In the genomic region with DNA sequence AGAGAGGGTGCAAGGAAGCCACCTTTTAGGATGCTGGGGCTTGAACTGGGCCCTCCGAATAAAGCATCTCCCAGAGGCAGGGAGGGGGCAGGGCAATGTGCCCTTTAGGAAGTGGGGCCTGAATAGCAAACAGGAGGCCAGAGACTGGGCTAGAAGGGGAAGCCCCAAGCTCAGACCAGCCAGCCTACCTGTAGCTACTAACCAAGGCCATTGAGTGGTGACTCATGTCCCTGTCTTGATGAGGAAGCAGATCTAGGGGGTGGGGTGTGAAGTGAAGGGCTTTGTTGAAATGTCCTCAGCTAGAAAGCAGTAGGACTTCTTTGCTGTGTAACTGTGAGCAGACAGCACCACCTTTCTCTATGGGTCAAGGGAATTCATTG, we compare ENCODE assay signal across 18 mouse cellular contexts. TPM values are rescaled to one million over a fixed set of nuclear protein-coding genes. Genes with fewer than 3 reads are reported as not detected.
DNase-seq lines count a peak whose midpoint lies in the region; ATAC-seq and TF ChIP-seq lines count a peak whose summit lies in the region.
"Had no signal": no experiment of that assay in that cellular context is flagged by ENCODE, and none has a peak within 500 bp of the region (broad histone marks: within the 10 kb centered on the region; RNA-seq: fewer than 3 reads in every experiment).

No protein-coding gene starts in this region.

- no peak for TF ChIP-seq CTCF in midbrain, postnatal 0 days (IDR thresholded peaks at IDR 0.05)

- H3K36me3 ChIP-seq in kidney, embryonic 16.5 days (ENCODE audit: insufficient read depth, low read length): no peaks in the 10 kb centered on the region
- no peaks in the 10 kb centered on the region for H3K36me3 ChIP-seq in midbrain, postnatal 0 days (ENCODE audit: insufficient read depth, low read length)
- H3K36me3 ChIP-seq: embryonic facial prominence, embryonic 10.5 days; forebrain, embryonic 15.5 days; heart, embryonic 10.5 days; neural tube, embryonic 15.5 days had no signal

- H3K9me3 ChIP-seq in kidney, embryonic 16.5 days (ENCODE audit: low read length): no peaks in the 10 kb centered on the region
- no peaks in the 10 kb centered on the region for H3K9me3 ChIP-seq in midbrain, postnatal 0 days (ENCODE audit: low read length)
- H3K9me3 ChIP-seq: embryonic facial prominence, embryonic 10.5 days; forebrain, embryonic 15.5 days; heart, embryonic 10.5 days; neural tube, embryonic 15.5 days had no signal

- H3K4me1 ChIP-seq in kidney, embryonic 16.5 days (ENCODE audit: insufficient read depth, low read length): peaks cover 17% of the 10 kb centered on the region
- H3K4me1 ChIP-seq in midbrain, postnatal 0 days (ENCODE audit: insufficient read depth, low read length): no peaks in the 10 kb centered on the region

- WGBS in kidney, embryonic 16.5 days: 40% methylated on average over 1 of the region's 1 CpGs
- WGBS in midbrain, postnatal 0 days: 56% methylated on average over 1 of the region's 1 CpGs

- no peak overlapping the region for H3K4me2 ChIP-seq in kidney, embryonic 16.5 days (replicated peaks; ENCODE audit: low read depth, low read length)
- H3K4me2 ChIP-seq in midbrain, postnatal 0 days (ENCODE audit: low read depth, low read length, poor library complexity, severe bottlenecking): no peak overlapping the region
- H3K4me2 ChIP-seq: forebrain, embryonic 15.5 days; lung, embryonic 14.5 days; neural tube, embryonic 15.5 days had no signal

- H3K27me3 ChIP-seq in kidney, embryonic 16.5 days (ENCODE audit: insufficient read depth, low read length): no peaks in the 10 kb centered on the region
- no peaks in the 10 kb centered on the region for H3K27me3 ChIP-seq in midbrain, postnatal 0 days (ENCODE audit: insufficient read depth, low read length)
- H3K27me3 ChIP-seq: forebrain, embryonic 15.5 days; neural tube, embryonic 15.5 days had no signal

- peak; percentile 26 to 70 for DNase-seq in adrenal gland, adult (ENCODE audit: inconsistent age in 2 of 2, low spot score in 1 of 2)
- no peak for DNase-seq in adrenal gland, postnatal 4 days (ENCODE audit: low spot score in 2 of 2)
- no peak for DNase-seq in kidney, adult 11 months
- peak; percentile 88 for DNase-seq in 416B (ENCODE audit: low read depth)
- DNase-seq in midbrain, postnatal 0 days (ENCODE audit: low spot score): no peak
- DNase-seq in spleen, postnatal 4 days (ENCODE audit: low spot score in 2 of 2): no peak
- DNase-seq: cerebellum, adult 2 months; heart, postnatal 14 days; lung, embryonic 14.5 days; right cerebral cortex, postnatal 25 days; thymus, adult 2 months had no signal

- H3K4me3 ChIP-seq in kidney, embryonic 16.5 days (ENCODE audit: low read length): no peak overlapping the region
- no peak overlapping the region for H3K4me3 ChIP-seq in midbrain, postnatal 0 days (ENCODE audit: low read depth, low read length)
- H3K4me3 ChIP-seq: embryonic facial prominence, embryonic 10.5 days; forebrain, embryonic 15.5 days; heart, embryonic 10.5 days; neural tube, embryonic 15.5 days had no signal

- H3K9ac ChIP-seq in kidney, embryonic 16.5 days (replicated peaks; ENCODE audit: low read length): no peak overlapping the region
- H3K9ac ChIP-seq in midbrain, postnatal 0 days (replicated peaks; ENCODE audit: low read length, poor library complexity, severe bottlenecking): no peak overlapping the region
- H3K9ac ChIP-seq: forebrain, embryonic 15.5 days; lung, embryonic 14.5 days; neural tube, embryonic 15.5 days had no signal

- H3K27ac ChIP-seq in kidney, embryonic 16.5 days (ENCODE audit: low read length): peak overlapping the region; percentile 52
- H3K27ac ChIP-seq in midbrain, postnatal 0 days (ENCODE audit: low read depth, low read length): no peak overlapping the region
- H3K27ac ChIP-seq: embryonic facial prominence, embryonic 10.5 days; forebrain, embryonic 15.5 days; heart, embryonic 10.5 days; hindbrain, postnatal 0 days; neural tube, embryonic 15.5 days had no signal

- no peak for ATAC-seq in kidney, embryonic 16.5 days (ENCODE audit: low FRiP score, low TSS enrichment)
- peak; percentile 75 for ATAC-seq in megakaryocyte, adult 5-6 weeks (ENCODE audit: poor library complexity, severe bottlenecking)
- no peak for ATAC-seq in midbrain, postnatal 0 days (ENCODE audit: low FRiP score)
- ATAC-seq: forebrain, embryonic 15.5 days; hindbrain, postnatal 0 days had no signal

RNA-seq across cellular contexts. Expression of a gene that starts 49.6 kb away (rescaled TPM):
- 100 to 1,000 TPM; 304 to 332 TPM for total RNA-seq in adrenal gland, postnatal 4 days (2021)
- polyA plus RNA-seq in kidney, embryonic 16.5 days (2015; fragmentation: Nextera tagmentation; extraction: Ambion mirVana): 632 and 680 TPM in 2 replicates
- 249 and 281 TPM in 2 replicates for total RNA-seq in megakaryocyte, adult 5-6 weeks (2015)
- 144 and 161 TPM in 2 replicates for total RNA-seq in megakaryocyte, adult 5-6 weeks (2017)
- total RNA-seq in midbrain, postnatal 0 days (2014; rRNA removed): 206 and 254 TPM in 2 replicates
- 459 and 473 TPM in 2 replicates for polyA plus RNA-seq in midbrain, postnatal 0 days (2015; fragmentation: Nextera tagmentation; extraction: Ambion mirVana)

Comparison
In these comparisons a context has a peak if more than half of its experiments do, and no peak if none do; other contexts are left out.
1. DNase-seq: peak in adrenal gland, adult (2 of 2) and 416B (single experiment); none in adrenal gland, postnatal 4 days (0 of 2), kidney, adult 11 months (single experiment), midbrain, postnatal 0 days (single experiment) and spleen, postnatal 4 days (0 of 2).